Mouse (Mus musculus) intestine, embryonic 15.5 days (tissue): ENCODE results near the gene Prkcz. TPM values are rescaled to one million over a fixed set of nuclear protein-coding genes. Genes with fewer than 3 reads are reported as not detected.

ENCODE experiments used
- ATAC-seq: fragments of 200-750 bp; cut with Nextera tagmentation; 2 replicates; pipeline ENCODE4 v1.8.0; 2017; ENCODE audit warnings: moderate TSS enrichment, moderate library complexity
- H3K27ac ChIP-seq: fragments of 300-500 bp; sonication (generic); 2 replicates; pipeline ENCODE4 v1.5.1; 2015; ENCODE audit warnings: mild to moderate bottlenecking, inconsistent platforms
- H3K27me3 ChIP-seq: fragments of 300-500 bp; sonication (generic); replicated peaks from 2 replicates; pipeline ENCODE4 v1.6.1; 2015; ENCODE audit warnings: inconsistent platforms
- H3K36me3 ChIP-seq: fragments of 300-500 bp; sonication (generic); 2 replicates; pipeline ENCODE4 v1.6.1; 2015; ENCODE audit warnings: inconsistent platforms
- H3K4me1 ChIP-seq: fragments of 300-500 bp; sonication (generic); replicated peaks from 2 replicates; pipeline ENCODE4 v1.6.1; 2015; ENCODE audit warnings: inconsistent platforms
- H3K4me2 ChIP-seq: fragments of 300-500 bp; sonication (generic); replicated peaks from 2 replicates; pipeline ENCODE4 v1.6.1; 2015; ENCODE audit warnings: mild to moderate bottlenecking, inconsistent platforms
- H3K4me3 ChIP-seq: fragments of 300-500 bp; sonication (generic); replicated peaks from 2 replicates; pipeline ENCODE4 v1.5.1; 2015; ENCODE audit warnings: inconsistent platforms
- H3K9ac ChIP-seq: fragments of 300-500 bp; sonication (generic); 2 replicates; pipeline ENCODE4 v1.6.1; 2015; ENCODE audit warnings: inconsistent platforms
- H3K9me3 ChIP-seq: fragments of 300-500 bp; sonication (generic); 2 replicates; pipeline ENCODE4 v1.6.1; 2016; ENCODE audit warnings: inconsistent platforms
- WGBS: fragments of 180-500 bp; shearing (Covaris S2); methylation state at CpG from one replicate; pipeline ENCODE4 v1.1.7; 2015; 5-methylcytosine and 5-hydroxymethylcytosine counted together
- polyA plus RNA-seq: library from polyadenylated mRNA; unstranded; fragments of >200 nt; fragmentation: Nextera tagmentation; extraction: Ambion mirVana; gene quantifications from 2 replicates; pipeline ENCODE4 v1.2.1, GENCODE M21; 2015

The Prkcz gene
- polyA plus RNA-seq, 1 experiment from 2014 or later = 24.8 TPM

DNA sequence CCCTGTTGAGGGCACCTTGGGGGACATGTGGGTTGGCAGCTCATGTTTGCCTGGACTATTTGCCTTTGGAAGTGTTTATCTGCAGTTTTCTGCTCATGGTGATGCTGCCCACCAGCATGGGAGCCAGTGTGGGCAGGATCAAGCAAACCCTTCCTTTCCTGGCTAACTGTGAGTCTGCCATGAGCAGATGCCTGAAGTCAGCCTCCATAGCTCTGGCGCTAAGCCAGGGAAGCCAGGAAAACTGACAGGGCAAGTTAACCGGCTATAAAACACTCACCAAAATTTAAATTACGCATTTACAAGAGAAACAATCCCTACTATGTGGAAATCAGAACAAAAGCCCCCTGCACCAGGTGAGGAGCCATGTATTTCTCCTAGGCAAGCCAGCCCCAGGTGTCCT, 86.3 kb downstream of the Prkcz start:
- no peak overlapping the region for H3K4me3 ChIP-seq
- ATAC-seq = no peak
- H3K27ac ChIP-seq = peak overlapping the region; percentile 2
- no peaks in the 10 kb centered on the region for H3K27me3 ChIP-seq
- no peaks in the 10 kb centered on the region for H3K36me3 ChIP-seq
- no peaks in the 10 kb centered on the region for H3K9me3 ChIP-seq
- no peaks in the 10 kb centered on the region for H3K4me1 ChIP-seq
- H3K4me2 ChIP-seq = no peak overlapping the region
- H3K9ac ChIP-seq = no peak overlapping the region
- WGBS = 44% methylated on average over 3 of the region's 3 CpGs

DNA sequence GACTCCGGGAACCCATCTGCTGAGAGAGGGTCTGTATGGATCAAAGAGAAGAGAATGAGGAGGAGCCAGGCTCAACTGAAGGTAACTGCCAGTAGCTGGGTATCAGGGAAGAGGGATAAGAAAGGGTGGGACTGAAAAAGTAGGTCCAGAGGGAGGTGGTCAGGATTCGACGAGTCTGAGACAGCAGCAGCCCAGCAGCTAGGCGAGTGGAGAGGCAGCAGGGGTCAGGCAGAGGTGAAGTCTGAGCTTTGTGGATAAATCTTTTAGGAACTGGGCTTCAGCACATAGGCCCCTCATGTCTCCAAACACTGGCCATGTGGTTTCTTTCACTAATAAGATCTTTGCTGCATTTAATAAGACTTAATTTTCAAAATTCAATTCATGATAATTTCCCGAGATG, 86.7 kb downstream of the Prkcz start:
- H3K9me3 ChIP-seq = no peaks in the 10 kb centered on the region
- H3K4me3 ChIP-seq = no peak overlapping the region
- no peak overlapping the region for H3K9ac ChIP-seq
- H3K36me3 ChIP-seq = no peaks in the 10 kb centered on the region
- ATAC-seq = peak; percentile 73
- 36% methylated on average over 5 of the region's 5 CpGs for WGBS
- no peaks in the 10 kb centered on the region for H3K27me3 ChIP-seq
- no peaks in the 10 kb centered on the region for H3K4me1 ChIP-seq
- H3K27ac ChIP-seq = peak overlapping the region; percentile 7; the same call in 1 of the 2 replicates
- no peak overlapping the region for H3K4me2 ChIP-seq

DNA sequence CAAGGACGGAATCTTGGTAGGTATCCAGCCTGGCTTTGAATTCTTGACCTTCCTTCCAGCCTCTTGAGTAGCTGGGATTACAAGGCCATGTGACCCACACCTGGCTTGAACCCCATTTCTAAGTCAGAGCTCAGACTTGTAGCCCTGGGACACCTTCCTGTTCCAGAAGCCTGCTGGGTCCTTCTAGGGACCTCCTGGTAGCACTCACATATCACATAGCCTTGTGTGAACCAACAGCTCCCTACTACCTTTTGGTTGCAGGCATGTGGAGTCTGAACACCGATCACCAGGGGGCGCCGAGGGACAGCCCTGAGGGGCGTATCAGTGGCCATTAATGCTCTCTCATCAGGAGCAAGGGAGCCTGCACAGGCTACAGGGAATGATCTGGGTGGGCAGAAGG, 92.8 kb downstream of the Prkcz start:
- ATAC-seq = peak; percentile 58; the same call in 1 of the 2 replicates
- 31% methylated on average over 5 of the region's 5 CpGs for WGBS
- Histone ChIP-seq H3K4me2 (no peak overlapping the region), H3K27me3 (no peaks in the 10 kb centered on the region), H3K9ac (no peak overlapping the region), H3K36me3 (no peaks in the 10 kb centered on the region), H3K4me3 (no peak overlapping the region), H3K4me1 (peaks cover 17% of the 10 kb centered on the region), H3K27ac (no peak overlapping the region), H3K9me3 (no peaks in the 10 kb centered on the region)

DNA sequence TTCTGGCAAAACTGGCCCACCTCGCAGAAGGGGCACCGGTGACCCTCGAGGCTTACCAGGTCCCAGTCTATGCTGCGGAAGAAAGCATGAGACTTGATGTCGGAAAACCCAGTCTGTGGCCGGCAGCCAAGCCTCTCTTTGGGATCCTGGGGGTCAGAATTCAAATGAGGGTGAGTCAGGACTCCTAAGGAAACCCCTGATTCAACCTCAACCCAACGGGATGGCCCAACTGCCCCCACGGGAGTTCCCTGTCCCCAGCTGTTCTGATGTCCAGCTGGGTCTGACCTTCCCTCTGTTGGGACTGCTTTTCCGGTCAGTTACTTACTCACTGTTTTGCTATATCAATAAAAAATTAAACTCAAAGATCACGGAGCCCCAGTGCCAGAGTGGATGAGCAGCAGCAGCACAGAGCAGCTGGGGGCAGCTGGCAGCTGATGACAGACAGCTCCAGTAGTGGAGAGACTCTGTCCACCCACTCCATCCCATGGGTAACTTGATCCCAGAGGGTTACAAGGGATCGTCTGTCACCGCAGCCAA, 93.5 kb downstream of the Prkcz start:
- H3K4me2 ChIP-seq = 0 out of 2 replicates have a peak overlapping the region, but pooled peaks have one; percentile 13
- peaks cover 17% of the 10 kb centered on the region for H3K4me1 ChIP-seq
- H3K9me3 ChIP-seq = no peaks in the 10 kb centered on the region
- no peaks in the 10 kb centered on the region for H3K36me3 ChIP-seq
- H3K27ac ChIP-seq = peak overlapping the region; percentile 73
- no peaks in the 10 kb centered on the region for H3K27me3 ChIP-seq
- H3K9ac ChIP-seq = no peak overlapping the region
- ATAC-seq = peak; percentile 52; the same call in 1 of the 2 replicates
- WGBS = 48% methylated on average over 12 of the region's 12 CpGs
- no peak overlapping the region for H3K4me3 ChIP-seq

DNA sequence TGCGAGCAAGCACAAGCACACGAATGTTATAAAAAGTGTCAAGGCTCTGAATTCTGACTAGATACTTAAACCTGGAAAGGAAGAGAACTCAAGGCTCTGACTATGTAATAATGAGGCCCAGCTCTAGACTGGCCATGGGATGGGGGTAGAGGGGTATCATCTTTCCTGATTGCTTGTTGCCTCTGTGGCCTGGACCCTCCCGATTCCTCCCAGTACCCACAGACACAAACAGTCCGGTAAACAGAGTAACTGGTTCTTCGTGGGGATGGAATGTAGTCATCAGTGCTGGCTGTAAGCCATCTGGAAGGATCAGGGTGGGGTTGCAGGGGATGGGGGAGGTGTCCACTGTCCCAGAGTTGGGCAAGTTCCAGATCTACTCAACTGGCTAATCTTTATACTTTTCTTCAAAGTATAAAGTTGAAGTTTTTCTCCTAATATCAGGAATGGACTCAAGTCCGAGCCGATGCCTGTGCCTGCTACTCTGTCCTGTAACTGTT, 94.1 kb downstream of the Prkcz start:
- WGBS = 52% methylated on average over 7 of the region's 7 CpGs

DNA sequence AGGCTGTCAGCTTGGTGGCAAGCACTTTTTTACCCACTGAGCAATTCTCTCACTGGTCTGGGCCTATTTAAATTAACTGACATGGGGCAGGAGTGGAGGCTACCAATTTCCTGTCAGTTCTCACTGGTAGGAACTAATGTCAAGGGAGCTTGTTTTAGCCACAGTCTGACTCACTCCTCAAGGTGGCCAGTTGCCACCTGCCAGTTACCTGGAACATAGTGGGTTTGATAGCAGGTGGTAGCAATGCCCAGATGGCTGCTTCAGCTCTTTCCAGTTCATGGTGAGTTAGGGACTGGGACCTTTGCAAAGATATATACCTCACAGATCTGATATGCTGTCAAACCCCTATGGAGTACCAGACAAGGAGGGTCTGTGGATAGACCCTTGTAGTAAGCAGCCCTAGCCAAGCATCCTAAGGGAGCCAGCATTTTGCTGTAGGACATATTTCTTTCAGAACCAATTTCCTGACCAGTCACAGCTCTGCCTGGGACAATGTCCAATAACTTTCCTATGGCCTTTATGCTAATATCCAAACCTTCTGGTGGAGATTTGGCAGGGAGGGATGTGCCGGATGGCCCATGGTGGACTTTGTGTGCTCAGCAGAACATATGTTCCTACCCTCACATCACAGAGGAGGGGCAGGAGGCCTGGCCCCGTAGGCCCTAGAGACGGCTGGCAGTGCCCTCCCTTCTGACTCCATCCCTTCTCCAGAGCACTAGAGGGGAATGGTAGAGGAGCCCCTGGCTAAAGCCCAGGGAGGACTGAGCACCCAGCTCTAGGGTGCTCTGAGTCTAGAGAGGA, 96.4 kb downstream of the Prkcz start:
- Histone ChIP-seq H3K27ac (no peak overlapping the region), H3K9me3 (no peaks in the 10 kb centered on the region), H3K4me1 (peaks cover 17% of the 10 kb centered on the region), H3K4me3 (no peak overlapping the region), H3K36me3 (no peaks in the 10 kb centered on the region), H3K4me2 (no peak overlapping the region), H3K27me3 (no peaks in the 10 kb centered on the region), H3K9ac (no peak overlapping the region)
- no peak for ATAC-seq
- WGBS = 91% methylated on average over 3 of the region's 3 CpGs

More for the DNA sequence above, 94.1 kb downstream of the Prkcz start:
- 0 out of 2 replicates have a peak overlapping the region, but pooled peaks have one; percentile 6 for H3K4me2 ChIP-seq
- H3K4me1 ChIP-seq = peaks cover 17% of the 10 kb centered on the region
- no peak overlapping the region for H3K4me3 ChIP-seq
- no peak overlapping the region for H3K9ac ChIP-seq
- ATAC-seq = no peak
- no peaks in the 10 kb centered on the region for H3K36me3 ChIP-seq
- no peaks in the 10 kb centered on the region for H3K9me3 ChIP-seq
- no peaks in the 10 kb centered on the region for H3K27me3 ChIP-seq
- H3K27ac ChIP-seq = peak overlapping the region; percentile 73

DNA sequence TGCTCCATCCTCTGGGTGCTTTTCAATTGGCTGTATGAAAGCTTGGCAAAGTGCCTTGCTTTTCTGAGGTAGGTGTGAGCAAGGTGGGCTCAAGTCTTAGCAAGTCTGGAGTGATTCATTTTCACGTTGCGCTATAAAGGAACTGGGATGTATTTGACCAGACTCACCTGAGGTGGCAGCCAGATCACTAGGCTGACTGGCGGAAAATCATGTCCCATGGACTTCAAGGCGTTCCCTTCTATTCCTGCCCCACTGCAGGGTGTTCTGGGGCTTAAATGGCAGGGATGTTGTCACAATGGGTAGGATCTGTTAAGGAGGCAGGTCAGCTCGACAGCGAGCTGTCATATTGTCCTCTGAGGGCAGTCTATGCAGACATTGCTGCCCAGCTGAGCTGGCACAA, 108.9 kb downstream of the Prkcz start:
- H3K36me3 ChIP-seq = no peaks in the 10 kb centered on the region
- H3K9me3 ChIP-seq = no peaks in the 10 kb centered on the region
- WGBS = 94% methylated on average over 6 of the region's 6 CpGs
- no peaks in the 10 kb centered on the region for H3K27me3 ChIP-seq
- no peak overlapping the region for H3K4me2 ChIP-seq
- H3K4me1 ChIP-seq = peaks cover 20% of the 10 kb centered on the region
- no peak overlapping the region for H3K27ac ChIP-seq
- ATAC-seq = no peak
- no peak overlapping the region for H3K4me3 ChIP-seq
- H3K9ac ChIP-seq = no peak overlapping the region; the same call in 1 of the 2 replicates

DNA sequence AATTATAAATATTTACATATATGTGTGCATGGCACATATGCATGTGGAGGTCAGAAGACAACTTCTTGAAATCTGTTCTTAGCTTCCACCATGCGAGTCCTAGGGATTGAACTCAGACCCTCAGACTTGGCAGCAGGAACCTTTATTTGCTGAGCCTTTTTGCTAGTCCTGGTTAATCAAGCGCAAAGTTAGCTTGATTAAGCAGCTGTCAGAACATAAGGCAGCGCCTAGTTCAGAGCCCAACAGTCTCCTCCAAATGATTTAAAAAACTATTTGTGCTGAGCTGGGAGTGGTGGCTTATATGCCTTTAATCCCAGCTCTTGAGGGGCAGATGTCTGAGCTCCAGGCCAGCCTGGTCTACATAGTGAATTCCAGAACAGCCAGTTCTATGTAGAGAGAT, 110.0 kb downstream of the Prkcz start:
- H3K27ac ChIP-seq = 0 out of 2 replicates have a peak overlapping the region, but pooled peaks have one; percentile 99
- ATAC-seq = no peak
- no peak overlapping the region for H3K9ac ChIP-seq
- peak overlapping the region; percentile 92 for H3K4me2 ChIP-seq
- no peaks in the 10 kb centered on the region for H3K9me3 ChIP-seq
- H3K27me3 ChIP-seq = no peaks in the 10 kb centered on the region
- 61% methylated on average over 3 of the region's 3 CpGs for WGBS
- H3K36me3 ChIP-seq = no peaks in the 10 kb centered on the region
- H3K4me1 ChIP-seq = peaks cover 20% of the 10 kb centered on the region
- 0 out of 2 replicates have a peak overlapping the region, but pooled peaks have one; percentile 62 for H3K4me3 ChIP-seq

DNA sequence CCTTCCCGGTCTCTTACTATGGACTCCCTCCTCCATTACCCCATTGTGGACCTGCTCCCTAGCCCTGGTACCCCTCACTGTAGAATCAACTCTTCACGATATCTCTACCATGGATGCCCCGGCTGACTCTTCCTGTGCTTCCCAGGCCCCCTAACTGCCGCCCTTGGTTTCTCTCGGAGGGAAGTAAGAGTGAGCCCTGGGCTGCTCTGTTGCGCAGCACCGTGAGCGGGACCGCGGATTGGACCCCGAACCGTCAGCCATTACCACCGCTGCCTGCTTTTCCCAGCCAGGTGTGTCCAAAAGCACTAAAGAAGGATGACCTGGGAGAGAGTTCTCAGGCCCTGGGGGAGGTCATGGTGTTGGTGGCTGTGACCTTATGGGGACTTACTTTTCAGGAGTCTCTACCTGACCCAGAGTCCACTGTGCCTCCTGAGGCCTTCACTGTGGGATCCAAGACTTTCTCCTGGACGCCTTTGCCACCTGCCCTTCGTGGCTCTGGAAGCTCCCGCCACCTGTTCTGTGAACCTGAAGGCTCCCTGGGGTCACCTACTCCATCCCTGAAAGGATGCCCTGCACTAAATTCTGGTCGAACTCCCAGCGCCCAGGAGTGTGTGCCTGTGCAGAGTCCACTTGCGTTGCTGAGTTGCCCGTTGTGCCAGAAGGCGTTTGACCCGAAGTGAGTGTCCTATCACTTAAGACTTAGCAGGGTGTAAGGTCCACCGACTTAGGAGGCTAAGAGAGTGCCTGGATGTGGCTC, 110.6 kb downstream of the Prkcz start:
- H3K4me2 ChIP-seq = peak overlapping the region; percentile 92
- peak overlapping the region; percentile 70 for H3K9ac ChIP-seq
- H3K4me1 ChIP-seq = peaks cover 20% of the 10 kb centered on the region
- peak; percentile 31 for ATAC-seq
- no peaks in the 10 kb centered on the region for H3K27me3 ChIP-seq
- WGBS = 9% methylated on average over 23 of the region's 23 CpGs
- peak overlapping the region; percentile 99 for H3K27ac ChIP-seq
- H3K9me3 ChIP-seq = no peaks in the 10 kb centered on the region
- peak overlapping the region; percentile 62 for H3K4me3 ChIP-seq
- no peaks in the 10 kb centered on the region for H3K36me3 ChIP-seq

DNA sequence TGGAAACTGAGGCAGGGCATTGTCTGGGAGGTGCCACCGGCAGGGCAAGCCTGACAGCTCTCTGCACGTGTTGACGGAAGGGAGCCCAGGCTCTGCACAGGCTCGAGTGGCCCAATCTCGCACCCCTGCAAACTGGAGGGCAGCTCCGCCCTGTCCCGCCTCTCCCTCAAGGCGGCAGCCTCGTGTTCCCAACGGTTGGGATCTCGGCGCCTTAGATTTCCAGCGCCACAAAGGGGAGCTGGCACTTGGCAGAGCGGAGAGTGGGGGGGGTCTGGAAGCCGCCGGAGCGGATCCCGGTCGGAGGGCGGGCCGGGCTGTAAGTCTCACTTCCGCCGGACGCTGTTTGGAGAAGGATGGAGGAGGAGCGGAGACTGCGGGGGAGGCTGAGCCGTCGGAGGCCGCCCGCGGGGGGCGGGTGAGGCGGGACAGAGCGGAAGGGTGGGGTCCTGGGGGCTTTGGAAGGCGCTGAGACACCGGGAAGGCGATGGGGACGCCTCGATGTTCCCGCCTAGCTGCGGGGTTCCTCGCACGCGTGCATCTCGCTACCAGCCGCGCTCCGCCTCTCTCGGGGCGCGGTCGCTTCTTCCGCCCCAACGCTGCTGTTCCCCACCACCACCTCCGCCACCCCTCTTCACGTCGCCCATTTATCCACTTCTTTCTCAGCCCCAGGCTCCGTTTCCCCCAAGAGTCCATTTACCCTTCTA, 111.4 kb downstream of the Prkcz start, which contains the start of gene Faap20:
Gene Faap20, plus strand, starts transcription at position 155 of the 704 bp plus-strand sequence.
- WGBS = under 1% methylated on average over 57 of the region's 58 CpGs
- H3K27ac ChIP-seq = peak within 1 kb of the TSS; percentile 99
- peak within 1 kb of the TSS; percentile 62 for H3K4me3 ChIP-seq
- peaks cover 20% of the 10 kb centered on the region for H3K4me1 ChIP-seq
- H3K4me2 ChIP-seq = peak within 1 kb of the TSS; percentile 92
- H3K36me3 ChIP-seq = no peaks in the 10 kb centered on the region
- no peaks in the 10 kb centered on the region for H3K27me3 ChIP-seq
- peak; percentile 93 for ATAC-seq
- no peaks in the 10 kb centered on the region for H3K9me3 ChIP-seq
- peak within 1 kb of the TSS; percentile 70 for H3K9ac ChIP-seq

DNA sequence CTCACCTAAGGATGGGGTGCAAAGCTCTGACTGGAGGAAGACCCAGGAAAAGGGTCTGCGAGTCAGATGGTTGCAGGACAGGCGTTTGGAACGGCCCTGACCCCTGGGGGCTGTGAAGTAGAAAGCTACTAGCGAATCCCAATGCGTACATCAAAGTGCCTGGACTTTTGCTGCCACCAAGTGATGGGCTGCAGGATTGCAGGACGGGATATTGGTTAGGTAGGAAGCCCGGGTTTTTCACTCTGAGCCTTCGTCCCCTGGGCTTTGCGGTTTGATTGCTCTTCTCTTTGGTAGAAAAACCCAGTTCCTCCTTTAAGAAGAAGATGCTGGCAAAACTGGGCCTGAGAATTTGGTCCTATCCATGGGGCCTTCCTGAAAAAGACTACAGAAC, 111.9 kb downstream of the Prkcz start:
- WGBS = 0% methylated on average over 9 of the region's 9 CpGs
- Histone ChIP-seq H3K9ac (peak overlapping the region; percentile 70), H3K36me3 (no peaks in the 10 kb centered on the region), H3K9me3 (no peaks in the 10 kb centered on the region), H3K27me3 (no peaks in the 10 kb centered on the region), H3K4me2 (peak overlapping the region; percentile 92), H3K27ac (peak overlapping the region; percentile 99), H3K4me1 (peaks cover 20% of the 10 kb centered on the region), H3K4me3 (peak overlapping the region; percentile 62)
- ATAC-seq = peak; percentile 83
